Mouse (Mus musculus): ENCODE data around the gene Ppt2. TPM values are rescaled to one million over a fixed set of nuclear protein-coding genes. Genes with fewer than 3 reads are reported as not detected.

Gene Ppt2
- total RNA-seq, 2 experiments from 2014 or later = 52.6 to 62.3 TPM

DNA sequence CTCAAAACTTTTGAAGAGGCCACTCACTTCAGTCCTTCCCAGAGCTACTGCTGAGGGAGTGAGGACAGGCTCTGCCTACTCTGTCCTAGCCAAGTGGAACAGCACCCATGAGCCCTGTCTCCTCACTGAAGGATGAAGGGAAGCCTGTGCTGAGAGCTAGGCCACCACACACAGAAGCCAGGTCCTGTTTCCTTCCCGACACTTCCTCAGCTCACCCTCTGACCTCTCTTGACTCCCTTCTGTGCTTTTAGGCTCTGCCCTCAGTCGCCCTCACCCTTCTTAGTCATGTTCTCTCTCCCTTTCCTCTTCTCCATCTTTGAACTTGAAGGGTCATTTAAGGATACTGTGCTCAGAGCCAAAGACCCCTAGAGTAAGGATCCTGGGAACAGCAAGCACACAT lies 29.0 kb upstream of the Ppt2 start:
- DNase-seq (ENCODE audit: low spot score in 2 of 2) = no peak

DNA sequence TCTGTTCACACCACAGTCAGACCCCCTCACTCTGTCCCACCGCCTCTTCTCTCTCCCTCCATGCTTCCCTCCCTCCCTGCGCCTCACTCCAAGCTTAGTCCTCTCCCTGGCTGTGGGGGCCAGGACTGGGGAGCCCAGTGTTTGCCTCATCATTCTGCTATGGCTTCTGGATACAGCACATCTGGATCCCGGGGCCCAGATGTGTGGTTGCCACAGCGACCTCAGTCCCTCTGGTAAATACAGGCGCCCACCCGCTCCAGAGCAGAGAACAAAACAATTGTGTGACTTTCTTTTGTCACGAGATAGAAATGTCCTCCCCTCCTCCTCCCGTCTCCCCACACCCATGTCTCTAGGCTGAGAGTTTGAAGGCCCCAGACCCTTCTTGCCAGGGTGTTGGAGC lies 28.4 kb upstream of the Ppt2 start:
- DNase-seq (ENCODE audit: low spot score in 2 of 2) = no peak

DNA sequence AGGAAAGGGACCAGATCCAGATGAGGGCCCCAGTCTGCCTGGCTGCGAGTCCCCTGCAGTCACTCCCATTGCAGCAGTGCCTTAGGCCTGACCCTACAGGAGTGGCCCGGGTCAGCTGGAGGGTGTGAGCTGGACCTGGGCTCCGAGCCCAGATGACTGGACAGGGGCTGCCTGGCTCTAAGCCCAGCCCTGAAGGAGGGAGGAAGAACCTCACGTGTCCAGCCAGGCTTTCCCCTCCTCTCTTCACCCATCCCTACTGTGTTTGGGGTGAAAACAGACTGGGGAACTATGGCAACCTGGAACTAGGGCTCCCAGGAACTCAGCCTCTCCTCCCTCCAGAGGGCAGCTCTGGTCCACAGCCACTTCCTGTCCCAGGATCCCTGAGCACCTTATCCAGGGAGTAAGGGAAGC lies 27.3 kb upstream of the Ppt2 start:
- DNase-seq (ENCODE audit: low spot score in 2 of 2) = peak in 1 of 2 experiments; percentile 59

DNA sequence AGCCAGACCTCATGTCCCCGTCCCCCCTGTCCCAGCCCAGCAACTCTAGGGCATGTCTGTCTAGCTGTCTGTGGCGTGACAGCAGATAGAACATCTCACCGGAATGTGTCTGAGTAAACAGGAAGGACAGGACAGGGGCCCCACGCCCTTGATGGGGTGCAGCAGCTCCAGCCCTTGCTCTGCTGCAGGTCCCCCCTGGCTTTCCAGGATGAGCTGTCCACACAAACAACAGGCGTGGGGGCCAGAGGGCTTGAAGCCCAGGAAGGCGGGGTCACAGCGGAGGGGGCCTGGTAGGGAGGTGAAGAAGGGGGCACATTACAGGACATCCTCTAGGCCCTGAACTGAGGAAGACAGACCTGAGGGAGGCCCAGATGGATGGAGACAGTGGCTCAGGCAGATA lies 26.9 kb upstream of the Ppt2 start:
- DNase-seq (ENCODE audit: low spot score in 2 of 2) = no peak

DNA sequence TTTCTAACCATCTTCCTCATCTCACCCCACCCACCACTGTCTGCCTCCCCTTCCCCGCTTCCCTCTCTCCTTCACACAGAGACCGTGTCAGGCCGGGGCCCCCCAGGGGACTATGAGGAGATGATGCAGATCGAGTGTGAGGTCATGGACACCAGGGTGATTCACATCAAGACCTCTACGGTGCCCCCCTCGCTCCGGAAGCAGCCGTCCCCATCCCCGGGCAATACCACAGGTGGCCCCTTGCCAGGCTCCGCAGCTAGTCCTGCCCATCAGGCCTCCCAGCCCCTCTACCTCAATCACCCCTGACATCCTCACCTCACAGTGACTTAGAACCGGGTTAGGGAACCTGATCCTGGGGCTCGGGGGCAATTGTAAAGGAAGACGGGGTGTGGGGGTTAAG lies 26.1 kb upstream of the Ppt2 start:
- no peak for DNase-seq (ENCODE audit: low spot score in 2 of 2)

DNA sequence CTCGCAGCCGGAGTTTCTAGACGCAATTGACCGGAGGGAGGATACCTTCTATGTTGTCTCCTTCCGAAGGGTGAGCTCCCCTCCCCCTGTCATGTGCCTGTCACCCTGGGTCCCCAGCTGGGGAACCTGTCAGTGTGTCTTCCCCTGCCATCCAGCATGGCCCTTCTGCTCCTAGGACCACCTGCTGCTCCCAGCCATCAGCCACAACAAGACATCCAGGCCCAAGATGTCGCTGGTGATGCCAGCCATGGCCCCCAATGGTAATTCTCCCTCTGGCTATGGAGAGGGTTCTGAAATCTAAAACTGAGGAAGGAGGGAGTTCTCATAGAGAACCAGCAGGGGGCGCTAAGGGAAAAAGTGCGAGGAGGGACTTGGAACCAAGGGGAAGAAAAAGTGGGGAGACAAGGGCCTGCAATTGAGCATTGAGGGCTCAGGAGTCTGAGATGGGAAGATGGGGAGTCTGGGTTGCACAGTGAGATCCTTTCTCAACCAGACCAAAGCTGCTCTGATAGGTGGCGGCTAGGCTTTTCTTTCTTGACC lies 25.5 kb upstream of the Ppt2 start:
- no peak for DNase-seq (ENCODE audit: low spot score in 2 of 2)

DNA sequence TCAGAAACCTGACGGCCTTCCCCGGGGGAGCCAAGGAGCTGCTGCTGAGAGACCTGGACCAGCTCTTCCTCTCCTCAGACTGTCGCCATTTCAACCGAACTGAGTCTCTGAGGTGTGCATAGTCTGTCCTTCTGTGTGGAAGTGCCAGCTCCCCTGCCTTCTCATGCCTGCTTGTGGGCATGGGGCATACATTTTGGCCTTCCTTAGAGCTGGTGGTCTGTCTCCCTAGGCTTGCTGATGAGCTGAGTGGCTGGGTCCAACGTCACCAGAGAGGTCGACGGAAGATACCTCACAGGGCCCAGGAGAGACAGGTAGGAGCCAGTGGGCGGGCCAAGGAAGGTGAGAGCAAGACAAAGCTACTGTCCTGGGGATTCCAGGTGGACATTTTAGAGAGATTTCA lies 24.7 kb upstream of the Ppt2 start:
- no peak for DNase-seq (ENCODE audit: low spot score in 2 of 2)

DNA sequence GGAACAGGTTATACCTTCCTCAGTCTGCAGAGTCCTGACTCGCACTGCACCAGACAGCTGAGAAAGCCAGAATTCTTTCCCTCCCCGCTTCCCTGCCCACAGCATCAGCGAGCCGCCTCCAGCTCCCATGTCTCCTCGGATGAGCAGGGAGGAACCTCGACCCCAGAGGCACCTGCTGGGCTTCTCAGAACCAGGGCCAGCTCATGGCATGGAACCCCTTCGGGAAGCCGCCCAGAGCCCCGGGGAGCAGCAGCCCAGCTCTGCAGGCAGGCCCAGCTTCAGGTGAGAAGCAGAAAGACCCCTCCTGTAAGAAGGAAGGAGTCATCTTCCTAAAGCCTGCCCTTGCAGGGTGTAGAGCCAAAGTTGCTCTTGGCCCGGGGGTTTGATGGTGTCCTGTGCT lies 24.2 kb upstream of the Ppt2 start:
- DNase-seq (ENCODE audit: low spot score in 2 of 2) = no peak

DNA sequence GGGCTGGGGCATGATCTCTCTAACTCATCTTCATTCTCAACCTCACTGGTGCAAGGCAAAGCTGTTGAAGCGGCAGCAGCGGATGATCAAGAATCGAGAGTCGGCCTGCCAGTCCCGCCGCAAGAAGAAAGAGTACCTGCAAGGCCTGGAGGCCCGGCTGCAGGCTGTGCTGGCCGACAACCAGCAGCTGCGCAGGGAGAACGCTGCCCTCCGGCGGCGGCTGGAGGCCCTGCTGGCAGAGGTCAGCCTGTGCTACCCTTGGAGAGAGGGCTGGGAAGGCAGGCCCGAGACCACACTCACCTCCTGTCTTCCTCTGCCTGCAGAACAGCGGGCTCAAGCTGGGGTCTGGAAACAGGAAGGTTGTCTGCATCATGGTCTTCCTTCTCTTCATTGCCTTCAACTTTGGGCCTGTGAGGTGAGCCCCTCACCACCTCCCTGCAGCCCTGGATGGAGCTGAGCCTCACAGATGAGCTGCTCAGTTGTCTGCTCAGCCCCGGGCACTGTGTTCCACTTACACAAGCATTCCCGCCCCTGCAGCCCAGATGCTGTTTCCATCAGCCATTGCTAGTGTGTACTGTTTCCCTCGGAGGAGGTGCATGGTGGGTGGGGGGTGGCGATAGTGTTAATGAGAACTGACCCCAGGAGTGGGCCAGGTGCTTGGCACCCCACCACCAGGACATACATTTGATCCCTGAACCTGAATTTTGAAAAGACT lies 23.4 kb upstream of the Ppt2 start:
- no peak for DNase-seq (ENCODE audit: low spot score in 2 of 2)

DNA sequence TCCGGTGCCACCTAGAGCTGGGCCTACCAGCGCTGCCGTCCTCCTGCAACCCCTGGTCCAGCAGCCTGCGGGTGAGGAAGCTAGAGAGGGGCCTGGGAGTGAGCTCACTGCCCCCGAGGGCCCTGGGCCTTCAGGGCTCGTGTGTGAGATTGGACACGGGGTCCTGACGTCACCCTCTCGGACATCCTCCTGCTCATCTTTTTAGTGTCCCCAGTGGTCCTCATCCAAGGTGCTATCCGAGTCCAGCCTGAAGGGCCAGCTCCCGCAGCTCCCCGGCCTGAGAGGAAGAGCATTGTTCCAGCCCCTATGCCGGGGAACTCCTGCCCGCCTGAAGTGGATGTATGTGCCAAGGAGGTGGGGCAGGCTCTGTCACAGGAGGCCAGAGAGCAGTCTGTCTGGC lies 22.5 kb upstream of the Ppt2 start:
- no peak for DNase-seq (ENCODE audit: low spot score in 2 of 2)

DNA sequence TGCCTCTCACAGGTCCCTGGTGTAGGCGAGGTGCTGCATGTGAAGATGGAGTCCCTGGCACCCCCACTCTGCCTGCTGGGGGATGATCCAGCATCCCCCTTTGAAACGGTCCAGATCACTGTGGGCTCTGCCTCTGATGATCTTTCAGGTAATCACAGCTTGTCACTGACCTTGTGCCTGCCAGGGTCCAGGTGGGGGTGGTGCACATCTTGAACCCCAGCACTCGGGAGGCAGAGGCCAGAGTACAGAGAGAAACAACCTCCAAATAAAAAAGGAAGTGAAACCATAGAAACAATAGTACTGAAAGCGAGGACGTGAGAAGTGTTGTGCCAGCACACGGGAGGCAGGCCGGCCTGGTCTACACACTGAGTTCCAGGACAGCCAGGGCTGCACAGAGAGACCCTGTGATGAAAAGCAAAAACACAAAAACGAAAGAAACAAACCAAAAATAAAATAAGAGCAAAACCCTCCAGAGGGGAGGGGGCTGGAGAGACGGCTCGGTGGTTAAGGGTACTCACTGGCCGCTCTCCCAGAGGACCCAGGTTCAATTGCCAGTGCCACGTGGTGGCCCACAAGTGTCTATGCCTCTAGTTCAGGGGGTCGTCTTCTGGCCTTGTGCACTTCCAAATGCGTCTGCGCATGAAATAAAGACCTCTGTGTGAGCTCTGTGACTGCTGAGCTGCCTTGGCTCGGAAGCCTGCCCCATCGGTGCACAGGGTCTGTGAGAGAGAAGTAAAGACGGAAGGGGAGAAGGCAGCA lies 21.0 kb upstream of the Ppt2 start:
- no peak for DNase-seq (ENCODE audit: low spot score in 2 of 2)

DNA sequence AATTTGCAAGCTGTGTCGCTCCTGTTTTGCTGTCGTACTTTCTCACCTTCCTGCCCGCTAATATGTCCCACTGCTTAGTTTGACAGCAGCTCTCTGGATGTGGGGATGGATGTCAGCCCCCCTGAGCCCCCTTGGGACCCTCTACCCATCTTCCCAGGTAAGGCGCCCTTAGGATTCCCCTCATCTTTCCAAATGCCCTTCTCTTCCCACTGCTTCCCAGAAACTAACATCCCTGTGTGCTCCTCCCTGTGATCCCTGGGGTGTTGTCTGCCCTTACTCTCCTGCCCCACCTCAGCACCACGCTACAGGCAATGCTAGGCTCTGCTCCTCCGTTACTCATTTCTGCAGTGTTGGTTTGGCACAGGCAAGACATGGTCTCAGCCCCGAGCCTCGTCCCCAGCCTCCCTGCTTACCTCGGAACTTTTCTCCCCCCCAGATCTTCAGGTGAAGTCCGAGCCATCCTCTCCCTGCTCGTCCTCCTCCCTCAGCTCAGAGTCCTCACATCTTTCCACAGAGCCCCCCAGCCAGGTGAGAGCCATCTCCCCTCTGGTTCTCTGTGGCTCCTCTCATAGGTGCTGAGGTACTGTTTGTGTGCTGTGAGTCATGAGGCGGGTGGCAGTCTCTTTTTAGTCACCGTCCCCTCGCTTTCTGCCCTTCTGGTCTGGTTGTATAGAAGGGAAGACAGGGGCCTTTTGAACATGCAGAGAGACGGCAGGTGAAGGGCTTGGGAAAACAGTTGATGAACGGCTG lies 20.0 kb upstream of the Ppt2 start:
- no peak for DNase-seq (ENCODE audit: low spot score in 2 of 2)

DNA sequence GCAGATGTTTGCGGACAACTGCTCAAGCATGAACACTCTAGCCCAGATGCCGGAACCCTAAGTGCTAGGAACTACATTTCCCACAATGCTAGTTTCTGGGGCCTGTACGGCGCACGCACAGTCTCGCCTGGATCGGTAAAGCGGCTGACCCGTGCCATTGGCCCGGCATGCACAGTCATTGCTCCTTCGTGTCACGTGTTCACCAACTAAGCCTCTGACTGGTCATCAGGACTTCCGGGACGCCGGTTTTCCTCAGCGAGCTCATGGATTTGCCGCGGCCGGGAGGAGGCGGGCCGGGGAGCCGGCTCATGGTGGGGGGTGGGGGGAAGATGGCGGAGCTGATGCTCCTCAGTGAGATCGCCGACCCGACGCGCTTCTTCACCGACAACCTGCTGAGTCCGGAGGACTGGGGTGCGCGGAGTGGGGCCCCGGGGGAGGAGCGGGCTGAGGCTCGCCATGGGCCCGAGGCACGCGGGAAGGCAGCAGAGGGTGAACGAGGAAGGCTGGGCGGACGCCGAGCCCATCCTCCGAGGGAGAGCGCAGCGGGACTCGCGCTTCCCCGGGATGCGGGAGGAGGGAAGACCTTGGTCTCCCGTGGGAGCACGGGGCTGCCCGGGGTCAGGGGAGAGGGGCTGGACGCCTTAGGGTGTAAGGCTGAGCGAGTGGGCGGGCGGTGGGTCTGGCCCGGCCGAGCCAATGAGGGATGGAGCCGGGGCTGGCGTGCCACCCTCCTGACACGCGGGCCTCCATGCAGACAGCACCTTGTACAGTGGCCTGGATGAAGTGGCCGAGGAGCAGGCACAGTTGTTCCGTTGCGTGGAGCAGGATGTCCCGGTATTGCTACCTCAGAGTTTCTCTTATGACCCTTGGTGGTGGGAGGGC lies 18.8 kb upstream of the Ppt2 start, which contains the start of gene Atf6b:
Atf6b (plus strand) TSS at position 241 of the 882 bp plus-strand sequence.
- peak; percentile 71 to 88 for DNase-seq (ENCODE audit: low spot score in 2 of 2)

DNA sequence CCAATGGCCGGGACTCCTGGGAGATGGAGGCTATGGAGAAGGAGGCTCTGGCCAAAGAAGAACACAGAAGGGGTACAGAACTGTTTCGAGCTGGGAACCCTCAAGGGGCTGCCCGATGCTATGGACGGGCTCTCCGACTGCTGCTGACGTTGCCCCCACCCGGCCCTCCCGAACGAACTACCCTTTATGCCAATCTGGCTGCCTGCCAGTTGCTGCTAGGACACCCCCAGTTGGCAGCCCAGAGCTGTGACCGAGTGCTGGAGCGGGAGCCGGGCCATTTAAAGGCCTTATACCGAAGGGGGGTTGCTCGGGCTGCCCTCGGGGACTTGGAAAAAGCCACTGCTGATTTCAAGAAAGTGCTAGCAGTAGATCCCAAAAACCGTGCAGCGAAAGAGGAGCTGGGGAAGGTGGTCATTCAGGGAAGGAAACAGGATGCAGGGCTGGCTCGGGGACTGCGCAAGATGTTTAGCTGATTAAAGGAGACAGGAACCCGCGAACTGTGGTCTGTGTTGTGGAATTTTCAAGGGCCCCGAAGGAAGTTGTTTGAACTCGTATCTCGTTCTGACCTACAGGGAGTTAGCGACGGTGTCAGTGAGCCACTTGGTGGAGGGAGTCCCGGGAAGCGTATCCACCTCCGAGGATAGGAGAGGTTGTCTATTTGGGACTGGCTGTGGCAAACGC lies 17.7 kb upstream of the Ppt2 start:
- no peak for DNase-seq (ENCODE audit: low spot score in 2 of 2)

DNA sequence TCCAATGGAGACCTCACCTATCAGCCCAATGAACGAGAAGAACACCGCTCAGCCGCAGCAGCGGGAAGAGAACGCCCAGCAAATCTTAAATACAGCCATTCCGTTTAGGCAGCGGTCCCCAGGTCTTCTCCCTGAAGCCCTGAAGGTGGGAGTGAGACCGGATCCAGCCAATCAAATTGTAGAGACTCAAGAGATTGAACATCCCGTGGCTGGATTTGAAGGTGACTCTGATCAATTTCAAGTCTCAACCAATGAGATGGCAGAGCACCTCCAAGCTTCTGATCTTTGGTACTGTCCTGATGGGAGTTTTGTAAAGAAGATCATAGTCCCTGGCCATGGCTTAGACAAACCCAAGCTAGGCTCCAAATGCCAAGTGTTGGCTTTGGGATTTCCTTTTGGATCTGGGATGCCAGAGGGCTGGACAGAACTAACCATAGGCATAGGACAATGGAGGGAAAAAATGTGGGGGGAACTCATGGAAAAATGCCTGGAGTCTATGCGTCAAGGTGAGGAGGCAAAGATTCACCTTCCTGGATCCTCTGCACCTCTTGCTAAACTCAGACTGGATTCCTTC lies 17.0 kb upstream of the Ppt2 start:
- no peak for DNase-seq (ENCODE audit: low spot score in 2 of 2)

DNA sequence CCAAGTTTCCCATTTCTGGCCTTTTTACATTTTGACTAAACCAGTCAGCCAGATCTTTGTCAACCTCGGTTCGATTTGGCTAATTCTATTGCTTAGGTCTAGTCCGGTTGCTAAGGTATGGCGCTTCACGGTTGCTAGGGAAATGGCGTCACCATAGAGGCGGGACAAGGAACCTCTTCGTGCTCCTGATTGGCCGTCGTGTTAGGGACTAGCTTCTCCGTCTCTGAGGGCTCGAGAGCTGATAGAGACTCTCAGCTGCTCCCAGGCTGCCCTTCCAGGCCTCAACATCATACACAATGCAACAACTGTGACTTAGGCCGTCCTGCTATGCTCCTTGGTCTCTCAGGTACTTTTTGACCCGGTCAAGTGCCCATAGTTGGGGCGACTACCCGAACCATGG lies 16.3 kb upstream of the Ppt2 start, which contains the start of gene Fkbpl:
Fkbpl (plus strand) TSS at position 157 of the 400 bp plus-strand sequence.
- peak; percentile 71 to 88 for DNase-seq (ENCODE audit: low spot score in 2 of 2)

DNA sequence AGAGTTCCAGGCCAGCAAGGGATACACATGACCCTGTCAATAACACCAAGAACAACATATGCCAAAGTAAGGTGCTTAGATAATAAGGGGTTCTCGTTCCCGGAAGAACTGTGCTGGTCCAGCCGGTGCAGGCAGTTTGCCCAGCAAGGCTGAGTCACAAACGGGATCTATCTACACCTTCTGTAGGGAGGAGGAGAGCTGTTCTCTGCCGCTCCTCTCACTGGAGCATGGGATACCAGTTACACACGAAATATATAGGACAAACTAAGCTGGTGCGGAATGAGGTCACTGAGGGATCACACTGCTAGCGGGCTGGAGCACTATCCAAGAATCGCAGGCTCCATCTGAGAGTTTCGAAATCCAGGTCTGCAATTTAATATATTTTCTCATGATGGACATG lies 15.6 kb upstream of the Ppt2 start:
- DNase-seq (ENCODE audit: low spot score in 2 of 2) = no peak

DNA sequence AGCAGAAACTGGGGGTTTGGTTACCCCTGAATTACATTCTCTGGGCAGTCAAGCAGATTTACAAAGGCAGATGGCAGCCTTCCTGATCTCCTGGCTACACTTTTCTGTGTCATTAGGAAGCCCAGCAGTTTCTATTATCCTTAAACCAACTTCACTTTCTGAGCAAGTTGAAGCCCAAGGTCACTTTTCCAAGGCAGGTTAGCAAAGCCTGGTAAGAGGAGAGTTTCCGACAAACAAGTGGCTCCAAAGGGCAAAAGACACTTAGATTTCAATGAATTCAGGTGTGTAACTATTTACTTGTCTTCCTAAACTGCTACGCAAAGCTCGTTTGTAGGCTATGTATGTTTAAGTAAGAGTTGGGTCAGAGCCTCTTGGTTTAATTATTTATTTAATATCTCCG lies 15.1 kb upstream of the Ppt2 start:
- DNase-seq (ENCODE audit: low spot score in 2 of 2) = no peak

DNA sequence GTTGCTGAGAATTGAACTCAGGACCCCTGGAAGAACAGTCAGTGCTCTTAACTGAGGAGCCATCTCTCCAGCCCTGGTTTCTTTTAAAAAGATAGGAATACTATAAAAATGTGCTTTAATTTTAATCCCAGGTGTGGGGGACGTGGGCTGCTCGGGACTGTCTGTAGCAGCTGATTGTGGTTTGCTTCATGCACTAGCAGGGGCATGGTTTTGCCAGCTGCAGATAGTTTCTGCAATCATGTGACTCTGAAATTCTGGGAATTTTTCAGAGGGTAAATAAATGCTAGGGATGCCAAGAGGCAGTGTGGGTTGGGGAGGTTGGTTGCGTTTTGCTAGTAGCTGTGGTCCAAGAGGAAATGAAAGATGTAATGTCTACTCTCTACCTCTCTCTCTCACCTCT lies 13.6 kb upstream of the Ppt2 start:
- no peak for DNase-seq (ENCODE audit: low spot score in 2 of 2)
